Mouse (Mus musculus) urinary bladder, postnatal 25 days (tissue): ENCODE measurements around the gene Disp2.
A peak's percentile ranks its signal among the peaks of the same experiment; 100 is the strongest.

Experiments
- DNase-seq: peaks from one replicate; pipeline ENCODE4 v3.0.0; 2022; ENCODE audit warnings: low spot score

The Disp2 gene

GRCm38 (mm10) chr2:118789501-118789900, 10.0 kb downstream of the Disp2 start:
- DNase-seq = no peak

GRCm38 (mm10) chr2:118790221-118790550, 10.7 kb downstream of the Disp2 start:
- DNase-seq = no peak

DNA sequence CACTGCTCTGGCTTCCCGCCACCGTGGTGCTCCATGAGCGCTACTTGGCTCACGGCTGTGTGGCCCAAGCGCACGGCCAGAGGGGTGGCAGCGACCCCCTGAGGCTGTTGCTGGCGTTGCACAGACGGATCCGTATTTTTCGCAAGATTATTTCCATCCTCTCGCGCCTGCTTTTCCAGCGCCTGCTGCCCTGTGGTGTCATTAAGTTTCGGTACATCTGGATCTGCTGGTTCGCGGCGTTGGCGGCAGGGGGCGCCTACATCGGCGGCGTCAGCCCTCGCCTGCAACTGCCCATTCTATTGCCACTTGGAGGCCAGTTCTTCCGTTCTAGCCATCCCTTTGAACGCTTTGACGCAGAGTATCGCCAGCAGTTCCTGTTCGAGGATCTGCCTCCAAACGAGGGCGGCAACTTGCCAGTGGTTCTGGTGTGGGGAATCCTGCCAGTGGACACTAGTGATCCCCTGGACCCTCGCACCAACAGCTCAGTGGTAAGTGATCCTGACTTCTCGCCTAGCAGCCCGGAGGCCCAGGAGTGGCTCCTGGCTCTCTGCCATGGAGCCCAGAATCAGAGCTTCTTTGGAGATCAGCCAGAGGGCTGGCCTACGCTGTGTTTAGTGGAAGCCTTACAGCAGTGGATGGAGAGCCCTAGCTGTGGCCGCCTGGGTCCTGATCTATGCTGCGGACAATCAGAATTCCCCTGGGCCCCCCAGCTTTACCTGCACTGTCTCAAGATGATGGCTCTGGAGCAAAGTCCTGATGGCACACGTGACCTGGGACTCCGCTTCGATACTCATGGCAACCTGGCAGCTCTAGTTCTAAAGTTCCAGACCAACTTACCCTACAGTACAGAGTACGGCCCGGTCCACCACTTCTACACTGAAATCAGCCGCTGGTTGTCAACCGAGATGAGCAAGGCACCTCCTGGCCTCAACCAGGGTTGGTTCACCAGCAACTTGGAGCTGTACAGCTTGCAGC, 11.3 kb downstream of the Disp2 start:
- peak; percentile 57 for DNase-seq

DNA sequence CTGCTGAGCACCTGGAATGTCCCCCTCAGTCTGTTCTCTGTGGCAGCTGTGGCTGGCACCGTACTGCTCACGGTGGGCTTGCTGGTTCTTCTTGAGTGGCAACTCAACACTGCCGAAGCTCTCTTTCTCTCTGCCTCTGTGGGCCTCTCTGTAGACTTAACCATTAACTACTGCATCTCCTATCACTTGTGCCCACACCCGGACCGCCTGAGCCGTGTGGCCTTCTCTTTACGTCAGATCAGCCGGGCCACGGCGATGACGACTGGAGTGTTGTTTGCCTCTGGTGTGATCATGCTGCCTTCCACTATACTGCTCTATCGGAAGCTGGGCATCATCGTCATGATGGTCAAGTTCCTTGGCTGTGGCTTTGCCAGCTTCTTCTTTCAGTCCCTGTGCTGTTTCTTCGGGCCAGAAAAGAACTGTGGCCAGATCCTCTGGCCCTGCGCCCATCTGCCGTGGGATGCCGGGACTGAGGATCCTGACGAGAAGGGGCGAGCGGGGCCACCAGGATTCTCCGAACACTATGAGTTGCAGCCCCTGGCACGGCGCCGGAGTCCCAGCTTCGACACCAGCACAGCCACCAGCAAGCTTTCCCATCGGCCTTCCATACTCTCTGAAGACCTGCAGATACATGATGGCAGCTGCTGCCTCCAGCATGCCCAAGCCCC, 12.2 kb downstream of the Disp2 start:
- DNase-seq = no peak

DNA sequence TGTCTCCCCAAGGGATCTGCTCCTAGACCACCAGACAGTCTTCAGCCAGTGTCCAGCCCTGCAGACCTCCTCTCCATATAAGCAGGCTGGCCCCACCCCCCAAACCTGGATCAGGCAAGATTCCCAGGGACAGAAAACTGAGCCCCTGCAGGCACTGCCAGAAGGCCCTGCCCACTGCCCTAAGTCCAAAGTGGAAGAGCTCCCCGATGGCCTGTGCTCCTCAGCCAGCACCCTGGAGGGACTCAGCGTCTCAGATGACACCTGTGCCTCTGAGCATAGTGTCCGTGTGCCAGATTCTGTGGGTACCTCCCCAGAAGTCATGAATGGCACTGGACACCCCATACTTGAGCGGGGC, 12.7 kb downstream of the Disp2 start:
- no peak for DNase-seq

DNA sequence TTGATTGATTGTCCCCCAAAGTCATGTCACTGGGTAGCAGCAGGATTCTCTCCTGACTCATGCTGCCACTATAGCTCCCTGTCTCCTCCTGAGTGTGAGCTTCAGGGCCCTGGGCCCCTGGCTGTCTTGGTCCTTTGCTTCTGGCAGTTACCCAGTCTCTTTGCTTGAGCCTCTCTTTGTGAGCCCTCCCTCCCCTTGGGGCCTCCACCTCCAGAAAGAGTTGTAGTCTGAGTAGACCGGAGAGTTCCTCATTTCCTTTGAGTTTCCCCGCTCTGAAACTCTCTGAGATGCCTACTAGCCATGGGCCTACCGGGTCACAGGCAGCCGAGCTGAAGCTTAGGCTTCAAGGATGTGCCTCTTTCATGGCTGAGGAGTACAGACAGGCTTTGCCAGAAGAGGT, 14.1 kb downstream of the Disp2 start:
- no peak for DNase-seq

DNA sequence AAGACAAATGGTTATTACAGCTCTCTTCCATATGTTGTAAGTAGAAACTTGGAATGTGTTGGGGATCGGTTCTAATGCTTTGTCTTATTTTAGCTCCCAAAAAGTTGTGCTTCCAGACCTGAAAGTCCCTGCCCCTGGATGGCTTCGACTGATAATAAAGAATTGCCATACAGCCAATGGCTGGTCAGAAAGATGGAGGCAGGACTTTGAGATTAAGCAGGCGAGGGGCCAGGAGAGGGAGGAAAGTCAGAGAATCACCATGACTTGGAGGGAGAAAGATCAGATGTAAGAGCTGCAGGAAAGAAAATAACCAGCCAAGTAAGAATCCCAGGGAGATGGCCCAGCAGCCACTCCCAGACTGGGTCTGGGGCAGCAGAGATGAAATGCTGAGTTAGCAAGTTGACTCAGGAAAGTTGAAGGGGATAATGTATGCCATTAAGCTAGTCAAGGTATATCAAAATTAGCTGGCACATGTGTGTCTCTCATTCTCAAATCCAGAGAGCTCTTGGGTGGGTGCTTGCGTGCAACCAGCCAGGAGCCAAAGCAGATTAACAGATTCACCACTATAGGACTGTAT, 23.1 kb downstream of the Disp2 start:
- no peak for DNase-seq

GRCm38 (mm10) chr2:118804474-118804873, 25.0 kb downstream of the Disp2 start:
- no peak for DNase-seq

DNA sequence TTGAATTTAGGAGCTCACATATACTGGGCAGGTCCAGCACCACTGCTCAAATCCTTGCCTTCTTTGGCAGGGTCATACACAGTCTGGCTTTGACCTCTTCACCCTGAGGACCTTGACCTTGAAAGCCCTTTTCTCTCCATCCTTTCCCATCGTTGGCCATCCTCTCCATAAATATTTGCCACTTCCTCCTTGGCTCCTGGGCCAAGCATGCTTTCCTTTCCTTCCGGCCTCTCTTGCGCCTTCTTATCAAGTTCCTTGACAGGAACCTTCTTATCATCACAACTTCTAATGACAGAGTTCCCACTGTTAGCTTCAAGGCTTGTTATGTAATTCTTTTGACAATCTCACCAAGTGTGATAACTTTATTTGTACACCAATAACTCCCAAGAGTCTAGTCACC, 25.6 kb downstream of the Disp2 start:
- no peak for DNase-seq

DNA sequence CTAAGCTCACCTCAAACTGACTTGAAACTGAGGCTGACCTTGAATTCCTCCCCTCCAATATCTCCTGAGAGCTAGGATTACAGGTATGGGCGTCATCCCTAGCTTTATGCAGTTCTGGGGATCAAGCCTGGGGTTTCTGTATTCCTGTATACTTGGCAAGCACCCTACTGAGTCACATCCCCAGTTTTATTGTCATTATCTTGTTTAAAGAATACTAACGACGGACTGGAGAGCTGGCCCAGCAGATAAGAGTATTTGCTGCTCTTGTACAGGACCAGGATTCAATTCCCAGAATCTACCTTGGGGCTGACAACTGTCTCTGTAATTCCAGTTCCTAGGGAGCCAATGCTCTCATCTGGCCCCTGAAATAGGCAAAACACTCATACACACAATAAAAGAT, 26.2 kb downstream of the Disp2 start:
- DNase-seq = no peak

DNA sequence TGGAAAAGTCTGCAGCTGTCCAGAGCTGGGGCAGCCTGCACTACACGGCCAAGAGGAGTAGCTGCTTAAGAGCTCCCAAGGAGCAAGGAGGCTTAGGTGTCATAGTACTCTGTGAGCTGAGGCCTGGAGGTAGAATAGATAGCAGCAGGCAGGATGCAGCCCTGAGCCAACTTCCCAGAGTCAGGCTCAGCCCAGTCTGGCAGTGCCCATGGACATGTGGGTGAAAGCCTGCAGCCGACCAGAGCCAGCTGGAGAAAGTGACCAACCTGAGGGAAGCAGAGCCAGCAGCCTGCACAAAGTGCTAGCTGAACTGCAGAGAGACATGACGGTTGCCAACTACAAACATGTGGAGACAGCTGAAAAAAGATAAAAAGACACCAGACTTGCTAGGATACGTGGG, 27.3 kb downstream of the Disp2 start:
- no peak for DNase-seq

GRCm38 (mm10) chr2:118810861-118811260, 31.3 kb downstream of the Disp2 start:
- no peak for DNase-seq

GRCm38 (mm10) chr2:118812724-118813123, 33.2 kb downstream of the Disp2 start:
- DNase-seq = no peak

- DNase-seq = peak; percentile 79
Observed at GRCm38 (mm10) chr2:118813981-118814836, 34.7 kb downstream of the Disp2 start, which contains the start of gene Knstrn. TSS of gene Knstrn (plus strand) at chr2:118814003.

DNA sequence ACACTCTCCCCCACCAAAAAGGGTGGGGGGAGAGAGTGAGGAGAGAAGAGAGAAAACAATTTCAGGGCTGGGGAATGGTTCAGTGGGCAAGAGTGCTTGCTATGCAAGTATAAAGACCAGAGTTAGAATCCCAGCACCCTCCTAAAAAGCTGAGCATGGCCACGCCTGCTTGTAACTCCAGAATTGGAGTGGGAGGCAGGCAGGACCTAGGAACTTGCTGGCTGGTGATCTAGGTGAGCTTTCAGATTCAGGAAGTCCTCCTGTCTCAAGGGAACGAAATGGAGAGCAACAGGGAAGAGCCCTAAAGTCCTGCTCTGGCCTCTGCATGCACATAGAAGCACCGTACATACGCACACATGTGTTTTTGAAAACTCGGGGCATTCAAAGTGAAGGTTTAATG, 43.3 kb downstream of the Disp2 start:
- DNase-seq = no peak

- DNase-seq = no peak
Observed at GRCm38 (mm10) chr2:118824396-118824795, 44.9 kb downstream of the Disp2 start.

- DNase-seq = no peak
Observed at GRCm38 (mm10) chr2:118829096-118829495, 49.6 kb downstream of the Disp2 start.

GRCm38 (mm10) chr2:118834061-118834460, 54.5 kb downstream of the Disp2 start:
- DNase-seq = no peak

DNA sequence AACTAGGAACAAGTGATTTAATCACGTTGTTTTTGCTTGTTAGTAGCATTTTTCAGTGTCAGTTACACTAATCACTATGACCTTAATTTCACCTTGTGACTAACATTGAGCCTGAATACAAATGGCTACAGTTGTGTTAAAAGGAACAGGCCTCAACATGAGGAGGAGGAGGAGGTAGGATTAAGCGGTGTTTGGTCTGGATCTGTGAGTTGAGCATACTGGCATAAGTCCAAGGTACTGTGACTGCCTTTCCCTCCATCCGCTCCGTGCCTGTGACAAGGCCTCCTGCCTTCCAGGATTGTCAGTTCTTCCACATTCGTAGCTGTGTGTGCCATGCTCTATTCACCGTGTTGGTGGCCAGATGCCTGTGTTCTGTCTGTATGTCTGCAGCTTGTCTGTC, 55.6 kb downstream of the Disp2 start:
- DNase-seq = no peak

GRCm38 (mm10) chr2:118838330-118838729, 58.8 kb downstream of the Disp2 start:
- no peak for DNase-seq

DNA sequence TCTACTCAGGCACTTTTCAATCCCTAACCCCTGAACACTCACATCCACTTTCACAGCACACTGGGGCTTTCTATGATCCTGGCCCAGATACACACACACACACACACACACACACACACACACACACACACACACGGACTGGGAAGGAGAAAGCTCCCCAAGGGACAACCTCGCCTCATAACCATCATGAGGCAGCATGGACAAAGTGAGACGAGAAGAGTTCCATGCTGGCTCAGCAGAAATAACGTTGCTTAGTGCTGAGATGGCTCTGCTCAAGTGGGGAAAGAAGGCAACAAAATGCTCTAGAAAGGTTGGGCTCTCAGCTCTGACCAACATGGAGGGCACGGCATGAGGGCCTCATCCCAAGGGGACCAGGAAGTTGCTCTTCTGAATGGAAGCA, 61.7 kb downstream of the Disp2 start:
- DNase-seq = no peak

GRCm38 (mm10) chr2:118841774-118842173, 62.3 kb downstream of the Disp2 start:
- DNase-seq = no peak
